Mouse (Mus musculus) kidney, adult 2 months (tissue): ENCODE data around the gene Spata21.

Experiments
- CTCF ChIP-seq: fragments of 200-500 bp; conservative IDR thresholded peaks from 2 replicates; pipeline ENCODE4 v1.5.1; 2011; ENCODE audit warnings: low read depth, mild to moderate bottlenecking, control low read depth, low read length, moderate library complexity, mixed read lengths; ENCODE audit not compliant: insufficient read depth, insufficient read length
- POLR2A ChIP-seq: fragments of 200-500 bp; IDR thresholded peaks from one replicate; pipeline ENCODE4 v1.6.1; 2011; ENCODE audit warnings: low read depth, low read length, control low read depth

GRCm38 (mm10) chr4:141077681-141078509, 10.2 kb upstream of the Spata21 start, which contains the start of gene Necap2:
- TF ChIP-seq CTCF (peak; percentile 65), POLR2A (peak; percentile 89)
